Mouse (Mus musculus): ENCODE data around the gene Rasd1.

GRCm38 (mm10) chr11:59919401-59919800, 45.3 kb downstream of the Rasd1 start:
- TF ChIP-seq CTCF (IDR thresholded peaks at IDR 0.05; ENCODE audit: extremely low read depth, insufficient read length, insufficient replicate concordance, low read depth, low read length) (no peak), POLR2A (IDR thresholded peaks at IDR 0.05; ENCODE audit: low read depth, low read length) (no peak)

Measured in small intestine, adult 2 months (tissue).